Mouse (Mus musculus): Measurements from ENCODE around the gene Usp47.

Usp47 gene

DNA sequence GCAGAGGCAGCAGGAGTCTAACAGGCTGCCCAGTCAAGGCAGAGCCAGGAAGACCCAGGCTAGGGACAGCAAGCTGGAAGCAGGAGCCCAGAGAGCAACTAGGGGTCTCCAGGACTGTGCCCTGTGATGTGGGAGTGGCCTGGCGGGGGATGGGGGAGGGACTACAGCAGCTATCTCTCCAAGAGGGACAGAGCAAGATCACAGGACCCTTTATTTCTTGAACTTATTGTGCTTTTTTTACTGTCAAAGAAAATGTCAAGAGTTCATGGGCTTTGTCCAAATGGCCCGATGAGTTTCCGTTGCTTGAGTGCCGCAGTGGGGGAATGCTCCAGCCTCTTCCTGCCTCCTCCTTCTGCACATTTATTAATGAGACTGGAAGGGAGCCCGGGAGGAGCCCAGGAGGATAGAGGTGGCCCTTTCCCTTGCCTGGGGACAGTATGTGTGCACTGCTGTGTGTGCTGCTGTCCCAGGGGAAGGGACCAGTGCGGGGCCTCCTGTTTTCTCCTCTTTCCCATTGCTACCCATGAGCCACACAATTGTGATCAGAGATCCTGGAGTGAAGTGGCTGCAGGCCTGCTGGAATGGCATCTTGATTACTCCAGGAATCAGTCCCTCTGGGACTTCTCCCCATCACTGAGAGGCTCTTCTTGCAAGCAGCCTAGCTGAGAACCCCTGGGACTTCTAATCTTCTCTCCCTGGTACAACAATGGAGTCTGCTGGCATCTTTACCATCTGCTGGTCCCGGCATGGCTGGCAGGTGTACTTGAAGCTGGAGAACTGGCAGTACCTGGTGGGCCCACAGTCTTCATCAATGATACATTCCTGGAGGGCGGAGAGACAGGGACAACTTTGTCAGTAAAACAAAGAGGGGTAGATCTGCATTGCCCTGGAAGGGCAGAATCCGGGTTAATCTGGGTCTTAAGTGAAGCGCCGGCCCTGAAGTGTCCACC, 97.8 kb downstream of the Usp47 start:
- DNase-seq (ENCODE audit: extremely low spot score, low spot score) = no peak

- DNase-seq (ENCODE audit: extremely low spot score, low spot score) = no peak
Measured at GRCm38 (mm10) chr7:112121866-112122500, 98.7 kb downstream of the Usp47 start.

DNA sequence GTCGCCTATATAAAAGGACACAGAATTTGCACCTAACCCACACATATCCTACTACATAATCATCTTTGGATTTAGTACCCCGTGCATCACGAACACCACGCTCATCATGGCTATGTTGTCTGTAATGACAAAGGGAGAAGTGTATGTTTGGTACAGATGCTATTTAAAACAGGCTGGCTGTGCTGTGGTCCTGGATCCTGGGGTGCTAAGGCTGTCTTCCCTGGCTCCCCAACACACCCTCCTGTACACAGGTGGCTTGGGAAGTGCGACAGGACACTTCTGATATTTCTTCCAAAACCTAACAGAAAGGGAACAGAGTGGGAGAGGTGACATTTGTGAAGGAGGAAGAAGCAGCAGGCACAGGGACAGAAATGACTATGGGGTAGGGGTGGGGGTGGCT, 100.3 kb downstream of the Usp47 start:
- DNase-seq (ENCODE audit: extremely low spot score, low spot score) = no peak

DNA sequence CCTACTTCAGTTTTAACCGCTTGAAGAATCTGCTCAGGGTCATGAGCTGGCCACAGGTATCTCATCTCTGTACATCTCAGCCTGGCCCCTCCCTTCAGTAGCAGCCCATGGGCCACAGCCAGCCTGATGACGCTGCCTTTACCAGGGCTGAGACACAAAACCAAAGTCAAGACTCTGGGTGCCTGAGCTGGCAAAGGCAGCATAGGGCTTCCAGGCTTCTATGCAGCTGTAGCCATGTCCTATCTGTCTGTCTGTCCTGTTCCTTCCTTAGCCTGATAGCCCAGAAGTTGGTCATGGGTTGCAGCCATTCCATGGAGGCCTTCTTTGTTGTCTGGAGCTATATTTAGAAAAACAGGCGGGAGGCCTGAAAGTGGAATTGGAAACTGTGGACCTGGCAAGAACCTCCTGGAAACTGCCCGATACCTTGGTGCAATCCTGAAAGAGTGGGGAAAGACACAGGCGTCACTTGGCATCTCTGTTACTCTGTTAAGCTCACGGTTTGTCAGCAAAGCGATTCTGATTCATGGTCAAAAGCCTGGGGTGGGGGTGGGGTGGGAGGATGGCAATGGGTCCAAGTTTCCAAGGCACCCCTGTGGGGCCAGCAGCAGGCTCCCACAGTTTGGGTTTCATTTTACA, 102.4 kb downstream of the Usp47 start:
- no peak for DNase-seq (ENCODE audit: extremely low spot score, low spot score)

DNA sequence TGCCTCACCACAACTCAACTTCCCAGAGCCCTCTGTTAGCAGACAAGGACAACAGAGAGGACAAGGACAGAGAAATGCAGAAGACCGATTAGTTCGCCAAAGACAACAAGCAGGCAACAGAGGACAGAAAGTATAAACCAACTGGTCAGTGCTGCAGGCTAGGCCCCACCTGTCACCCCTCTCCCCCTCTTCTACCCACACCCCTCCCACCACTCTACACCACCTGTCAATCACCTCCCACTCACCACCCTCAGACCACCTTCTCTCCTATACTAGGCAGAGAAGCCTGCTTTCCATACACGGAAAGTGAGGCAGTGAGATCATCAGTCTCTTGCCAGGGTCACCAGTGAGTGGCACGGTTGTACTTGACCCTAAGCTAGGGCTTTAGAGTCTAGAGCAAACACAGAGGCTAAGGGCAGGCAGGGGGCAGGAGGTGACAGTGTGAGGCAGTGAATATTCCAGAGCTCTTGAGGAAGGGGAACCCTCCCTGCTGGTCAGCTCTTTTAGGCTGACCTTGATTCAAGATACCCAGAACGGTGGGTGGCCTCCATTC, 103.9 kb downstream of the Usp47 start:
- no peak for DNase-seq (ENCODE audit: extremely low spot score, low spot score)

DNA sequence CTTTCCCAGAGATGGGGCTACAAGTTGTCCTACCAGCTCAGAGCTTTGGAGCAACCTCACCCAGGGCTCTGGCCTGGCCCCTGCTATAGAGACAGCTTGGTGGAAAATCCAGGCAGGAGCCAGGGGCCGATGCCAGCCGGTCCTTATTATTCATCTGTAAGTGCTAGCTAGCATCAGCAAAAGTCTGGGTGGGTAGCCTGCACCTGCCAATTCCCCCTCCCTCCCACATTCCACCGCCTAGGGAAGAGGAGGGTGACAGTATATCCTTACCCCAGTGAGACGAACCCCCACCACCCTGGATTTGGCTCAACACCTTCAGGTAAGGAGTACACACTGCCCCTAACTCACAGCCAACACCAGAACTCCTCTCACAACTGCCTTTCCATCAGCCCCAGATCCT, 104.7 kb downstream of the Usp47 start:
- no peak for DNase-seq (ENCODE audit: extremely low spot score, low spot score)

- no peak for DNase-seq (ENCODE audit: extremely low spot score, low spot score)
Measured at GRCm38 (mm10) chr7:112128810-112129209, 105.5 kb downstream of the Usp47 start.

- DNase-seq (ENCODE audit: extremely low spot score, low spot score) = no peak
Measured at GRCm38 (mm10) chr7:112129851-112130250, 106.5 kb downstream of the Usp47 start.

- DNase-seq (ENCODE audit: extremely low spot score, low spot score) = no peak
Measured at GRCm38 (mm10) chr7:112130660-112131059, 107.4 kb downstream of the Usp47 start.

DNA sequence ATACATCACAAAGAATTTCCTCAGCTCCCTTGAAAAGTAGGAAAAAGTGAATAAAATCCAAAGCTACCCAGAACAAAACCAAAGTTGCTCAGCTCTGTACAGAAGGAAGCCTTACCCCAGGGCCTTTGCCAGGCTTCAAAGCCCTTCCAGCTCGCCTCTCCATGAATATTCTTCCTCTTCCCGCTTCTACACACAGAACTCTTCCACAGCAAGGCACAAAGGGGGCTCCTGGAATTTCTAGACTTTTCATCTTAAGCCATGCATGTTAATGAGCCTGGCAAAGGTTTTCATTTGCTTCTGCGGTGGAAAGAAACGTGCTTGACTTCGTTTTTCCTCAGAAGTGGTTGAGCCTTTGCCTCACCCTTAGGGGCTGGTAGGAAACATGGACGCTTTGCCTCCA, 108.7 kb downstream of the Usp47 start:
- DNase-seq (ENCODE audit: extremely low spot score, low spot score) = no peak

GRCm38 (mm10) chr7:112133277-112133676, 110.0 kb downstream of the Usp47 start:
- no peak for DNase-seq (ENCODE audit: extremely low spot score, low spot score)

GRCm38 (mm10) chr7:112135161-112135560, 111.9 kb downstream of the Usp47 start:
- DNase-seq (ENCODE audit: extremely low spot score, low spot score) = no peak

- no peak for DNase-seq (ENCODE audit: extremely low spot score, low spot score)
Measured at GRCm38 (mm10) chr7:112136537-112136936, 113.2 kb downstream of the Usp47 start.

- no peak for DNase-seq (ENCODE audit: extremely low spot score, low spot score)
Measured at GRCm38 (mm10) chr7:112138168-112138508, 114.8 kb downstream of the Usp47 start.

- DNase-seq (ENCODE audit: extremely low spot score, low spot score) = no peak
Measured at GRCm38 (mm10) chr7:112138509-112139405, 115.5 kb downstream of the Usp47 start.

DNA sequence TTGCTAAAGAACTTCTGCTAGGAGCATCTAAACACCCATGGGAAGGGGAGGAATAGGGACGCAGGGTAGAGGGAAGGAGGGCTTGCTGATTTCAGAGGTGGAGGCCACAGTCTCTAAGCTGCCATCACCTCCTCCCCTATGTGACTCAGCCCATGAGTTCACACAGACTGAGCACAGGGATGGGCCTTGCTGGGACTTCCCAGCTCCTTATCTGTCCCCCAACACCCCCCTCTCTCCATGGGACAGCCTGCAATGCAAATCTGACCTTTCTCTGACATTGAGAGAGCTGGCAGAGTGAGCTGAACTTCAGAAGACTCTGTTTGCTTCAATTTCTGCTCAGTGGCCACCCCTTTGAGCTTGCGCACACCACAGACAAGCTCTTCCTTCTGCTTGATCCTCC, 117.4 kb downstream of the Usp47 start:
- no peak for DNase-seq (ENCODE audit: extremely low spot score, low spot score)

GRCm38 (mm10) chr7:112142616-112143015, 119.3 kb downstream of the Usp47 start:
- DNase-seq (ENCODE audit: extremely low spot score, low spot score) = no peak

- DNase-seq (ENCODE audit: extremely low spot score, low spot score) = no peak
Measured at GRCm38 (mm10) chr7:112143090-112143500, 119.8 kb downstream of the Usp47 start.

- no peak for DNase-seq (ENCODE audit: extremely low spot score, low spot score)
Measured at GRCm38 (mm10) chr7:112143978-112144377, 120.7 kb downstream of the Usp47 start.

DNA sequence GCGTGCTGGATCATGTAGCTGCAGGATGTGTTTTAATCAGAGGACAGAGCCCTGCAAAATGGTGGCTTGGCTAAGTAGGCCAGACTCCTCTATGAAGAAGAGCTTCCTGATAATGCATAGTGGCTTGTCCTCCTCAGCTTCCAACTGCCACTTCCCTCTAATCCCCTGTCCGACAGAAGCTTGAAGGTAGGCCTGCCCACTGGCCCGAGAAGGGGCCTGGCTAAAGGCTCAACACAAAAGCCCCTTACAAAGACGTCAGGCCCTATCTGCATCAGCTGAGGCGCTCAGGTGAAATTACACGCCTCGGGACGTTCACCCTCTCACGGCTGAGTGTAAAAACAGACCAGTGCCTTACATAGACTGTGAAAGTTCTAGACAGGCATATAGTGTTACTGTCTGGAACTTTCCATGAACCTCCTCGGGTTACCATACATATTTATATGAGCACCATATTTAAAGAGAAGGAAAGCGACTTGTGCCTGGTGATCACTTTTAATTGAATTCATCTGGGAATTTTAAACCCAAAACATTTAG, 121.4 kb downstream of the Usp47 start:
- no peak for DNase-seq (ENCODE audit: extremely low spot score, low spot score)

DNA sequence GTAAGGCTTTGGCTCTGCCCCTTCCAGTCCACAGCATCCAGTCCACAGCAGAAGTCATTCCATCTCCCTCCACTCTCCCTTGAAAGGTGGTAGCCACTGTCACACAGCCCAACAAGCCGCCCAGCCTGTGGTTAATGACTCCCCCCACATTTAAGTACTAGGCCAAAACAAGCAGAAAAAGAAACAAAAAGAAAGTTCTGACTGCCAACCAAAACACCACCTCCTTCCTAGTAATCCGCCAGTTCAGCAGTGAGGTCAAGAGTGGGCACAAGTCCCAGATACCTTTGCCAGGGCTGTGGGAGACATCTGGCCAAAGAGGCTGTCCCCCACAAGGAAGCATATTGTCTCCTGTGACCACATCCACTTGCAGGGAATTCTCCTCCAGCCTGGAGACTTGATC, 124.7 kb downstream of the Usp47 start:
- no peak for DNase-seq (ENCODE audit: extremely low spot score, low spot score)

All from neural tube, embryonic 10.5 days (tissue).